Mouse (Mus musculus) bone marrow macrophage, adult 2 months (primary cell): ENCODE data around the gene Gm19410. TPM values are rescaled to one million over a fixed set of nuclear protein-coding genes. Genes with fewer than 3 reads are reported as not detected.

Experiments
- H3K27ac ChIP-seq: 2 replicates; pipeline ENCODE4 v1.5.1; 2012; ENCODE audit warnings: low read depth, low read length; ENCODE audit not compliant: insufficient read depth
- H3K4me1 ChIP-seq: 2 replicates; pipeline ENCODE4 v1.6.1; 2012; ENCODE audit warnings: low read length; ENCODE audit not compliant: control insufficient read depth, insufficient read depth
- H3K4me3 ChIP-seq: 2 replicates; pipeline ENCODE4 v1.5.1; 2012; ENCODE audit warnings: mild to moderate bottlenecking, low read length, moderate library complexity; ENCODE audit not compliant: insufficient read depth
- CTCF ChIP-seq: IDR thresholded peaks from 2 replicates; pipeline ENCODE4 v1.5.1; 2012; ENCODE audit warnings: low read depth, mild to moderate bottlenecking, low read length, moderate library complexity
- POLR2A ChIP-seq: IDR thresholded peaks from 2 replicates; pipeline ENCODE4 v1.6.1; 2012; ENCODE audit warnings: mild to moderate bottlenecking, low read depth, low read length, borderline replicate concordance
- polyA plus RNA-seq: library from polyadenylated mRNA; stranded (reverse); fragments of >200 nt; gene quantifications from 2 replicates; pipeline ENCODE4 v1.2.4, GENCODE M21; 2012; ENCODE audit not compliant: missing spikeins, insufficient read depth, insufficient read length

Gene Gm19410
- not detected in 2 replicates for polyA plus RNA-seq

GRCm38 (mm10) chr8:35765499-35766193 is at the start of gene Gm19410:
TSS of gene Gm19410 (plus strand) at chr8:35765790.
- H3K4me3 ChIP-seq: no peak within 1 kb of the TSS
- H3K4me1 ChIP-seq: no peaks in the 10 kb centered on the region
- no peak for TF ChIP-seq POLR2A
- TF ChIP-seq CTCF: no peak
- H3K27ac ChIP-seq: no peak within 1 kb of the TSS

GRCm38 (mm10) chr8:35730776-35731175 is 34.8 kb upstream of the Gm19410 start:
- TF ChIP-seq POLR2A (no peak), CTCF (no peak)
- H3K4me1 ChIP-seq: peaks cover 6% of the 10 kb centered on the region
- H3K27ac ChIP-seq: no peak overlapping the region
- no peak overlapping the region for H3K4me3 ChIP-seq

DNA sequence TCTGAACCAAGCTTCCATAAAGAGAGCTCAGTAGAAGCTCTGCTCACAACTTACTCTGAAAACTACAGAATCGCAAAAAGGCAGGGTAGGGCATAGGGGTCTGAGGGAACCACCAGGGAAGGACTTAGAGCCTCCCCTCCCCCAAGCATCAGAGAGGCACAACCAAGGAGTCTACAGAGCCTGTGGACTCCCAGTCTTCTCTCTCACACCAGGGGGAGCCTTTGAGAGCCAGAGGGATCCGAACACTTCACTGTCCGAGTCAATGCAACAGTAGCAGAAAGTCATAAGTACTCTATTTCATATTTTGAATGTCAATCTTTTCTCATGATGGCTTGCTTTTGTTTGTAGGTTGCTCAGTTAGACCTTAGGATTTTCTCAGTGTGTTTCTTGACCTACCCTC is 30.2 kb upstream of the Gm19410 start:
- H3K27ac ChIP-seq: no peak overlapping the region
- no peaks in the 10 kb centered on the region for H3K4me1 ChIP-seq
- TF ChIP-seq POLR2A: no peak
- no peak for TF ChIP-seq CTCF
- H3K4me3 ChIP-seq: no peak overlapping the region

DNA sequence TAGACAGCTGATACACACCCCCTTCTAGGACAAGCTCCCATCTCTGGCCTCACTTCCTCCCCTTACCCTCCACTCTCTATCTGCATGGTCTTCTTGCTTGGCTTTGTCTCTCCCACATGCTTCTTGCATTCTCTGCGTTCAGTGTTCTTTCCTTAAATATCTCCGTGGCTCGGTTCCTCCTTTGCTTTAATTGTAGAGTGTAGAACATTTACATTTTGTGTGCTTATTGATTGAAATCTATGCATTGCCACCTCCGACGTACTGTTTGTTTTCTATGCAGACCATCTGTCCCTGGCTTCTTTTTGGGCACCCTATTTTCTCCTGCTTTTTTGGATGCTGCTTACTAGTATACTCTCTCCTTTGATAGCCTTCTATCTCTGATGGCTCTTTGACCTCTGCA is 9.4 kb upstream of the Gm19410 start:
- no peak for TF ChIP-seq CTCF
- no peak for TF ChIP-seq POLR2A
- H3K27ac ChIP-seq: no peak overlapping the region
- no peak overlapping the region for H3K4me3 ChIP-seq
- H3K4me1 ChIP-seq: no peaks in the 10 kb centered on the region

DNA sequence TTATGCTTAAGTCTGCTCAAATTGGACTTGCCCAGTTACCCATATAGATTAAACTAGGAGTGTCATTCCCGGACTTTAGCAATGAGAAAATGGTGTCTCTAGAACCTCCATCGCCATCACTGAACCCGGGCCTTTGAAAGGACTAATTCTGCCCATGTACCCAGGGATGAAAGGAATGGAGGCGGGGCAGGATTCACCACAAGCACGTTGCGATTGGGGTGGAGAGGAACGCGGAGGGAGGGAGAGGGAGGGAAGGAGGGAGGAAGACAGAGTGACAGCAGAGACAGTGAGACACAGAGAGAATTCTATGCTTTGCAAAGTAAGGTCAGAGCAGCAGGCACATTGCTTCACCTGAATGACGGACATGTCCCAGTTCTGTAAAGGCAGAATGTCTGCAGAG is 570 bp upstream of the Gm19410 start:
- TF ChIP-seq POLR2A (no peak), CTCF (no peak)
- no peak overlapping the region for H3K27ac ChIP-seq
- no peak overlapping the region for H3K4me3 ChIP-seq
- no peaks in the 10 kb centered on the region for H3K4me1 ChIP-seq

DNA sequence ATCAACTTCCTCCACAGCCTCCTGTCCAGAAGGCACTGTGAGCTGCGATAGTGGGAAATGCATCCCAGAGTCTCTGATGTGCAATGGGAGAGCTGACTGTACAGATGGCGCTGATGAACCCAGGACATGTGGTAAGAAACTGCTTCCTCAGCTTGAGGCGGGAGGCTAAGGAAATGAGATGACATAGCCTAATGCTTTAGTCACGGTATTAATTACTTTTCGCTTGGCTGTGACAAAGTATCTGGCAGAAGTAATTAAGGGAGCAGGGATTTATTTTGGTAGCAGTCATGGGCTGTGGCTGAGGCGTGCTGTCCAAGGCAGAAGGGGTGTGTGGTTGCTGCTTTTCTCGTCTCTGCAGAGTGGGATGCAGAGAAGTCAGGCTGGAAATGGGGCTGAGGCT is 7.9 kb downstream of the Gm19410 start:
- TF ChIP-seq POLR2A: no peak
- TF ChIP-seq CTCF: no peak
- H3K4me3 ChIP-seq: no peak overlapping the region
- H3K27ac ChIP-seq: no peak overlapping the region
- H3K4me1 ChIP-seq: no peaks in the 10 kb centered on the region
